In genomic region chr3:30722036-30722435, GRCm38 (mm10) we compare ENCODE assay signal across 26 mouse cellular contexts. TPM values are rescaled to one million over a fixed set of nuclear protein-coding genes. Genes with fewer than 3 reads are reported as not detected.
DNase-seq lines count a peak whose midpoint lies in the region; ATAC-seq and TF ChIP-seq lines count a peak whose summit lies in the region.
"Had no signal": no experiment of that assay in that cellular context is flagged by ENCODE, and none has a peak within 500 bp of the region (broad histone marks: within the 10 kb centered on the region; RNA-seq: fewer than 3 reads in every experiment).

No protein-coding gene starts in this region.

- H3K36me3 ChIP-seq in E14TG2a.4 (ENCODE audit: insufficient read depth, low read length): no peaks in the 10 kb centered on the region
- no peaks in the 10 kb centered on the region for H3K36me3 ChIP-seq in ES-Bruce4 (ENCODE audit: control insufficient read depth, insufficient read depth, low read length, poor library complexity, severe bottlenecking)
- H3K36me3 ChIP-seq in ES-E14 (ENCODE audit: control insufficient read depth, insufficient read depth, low read length, poor library complexity, severe bottlenecking): no peaks in the 10 kb centered on the region
- no peaks in the 10 kb centered on the region for H3K36me3 ChIP-seq in midbrain, embryonic 10.5 days
- no peaks in the 10 kb centered on the region for H3K36me3 ChIP-seq in intestine, embryonic 15.5 days
- H3K36me3 ChIP-seq: embryonic facial prominence, embryonic 10.5 days; embryonic facial prominence, embryonic 12.5 days; forebrain, embryonic 15.5 days had no signal

- TF ChIP-seq CTCF in E14TG2a.4 (conservative IDR thresholded peaks at IDR 0.05; ENCODE audit: low read length) (no peak), ES-Bruce4 (IDR thresholded peaks at IDR 0.05; ENCODE audit: low read depth, low read length) (no peak)

- WGBS in midbrain, embryonic 10.5 days: 77% methylated on average over 4 of the region's 4 CpGs
- WGBS in intestine, embryonic 15.5 days: 86% methylated on average over 4 of the region's 4 CpGs

- peaks cover 37% of the 10 kb centered on the region for H3K4me1 ChIP-seq in E14TG2a.4 (replicated peaks; ENCODE audit: low read depth, low read length)
- peaks cover 7% of the 10 kb centered on the region for H3K4me1 ChIP-seq in ES-Bruce4 (ENCODE audit: control insufficient read depth, insufficient read depth, low read length)
- H3K4me1 ChIP-seq in ES-E14 (ENCODE audit: control insufficient read depth in 2 of 2, insufficient read depth in 2 of 2, low read length in 2 of 2, poor library complexity in 1 of 2): peaks cover 12 to 13% of the 10 kb centered on the region in 2 experiments
- no peaks in the 10 kb centered on the region for H3K4me1 ChIP-seq in midbrain, embryonic 10.5 days
- no peaks in the 10 kb centered on the region for H3K4me1 ChIP-seq in intestine, embryonic 15.5 days (replicated peaks)
- H3K4me1 ChIP-seq: embryonic facial prominence, embryonic 10.5 days; embryonic facial prominence, embryonic 12.5 days; forebrain, embryonic 13.5 days; forebrain, embryonic 15.5 days had no signal

- in situ Hi-C loops in ES-E14 (cut with MboI; ENCODE audit: low sequenced_read_pairs in 2 of 2, unreplicated experiment in 2 of 2): loop anchor here in 1 of 2 experiments (10.0 kb wide), 1 partner anchor 127 kb away; the partner anchor contains the start of gene Actrt3

- H3K9ac ChIP-seq in ES-Bruce4 (ENCODE audit: low read depth, poor library complexity, severe bottlenecking): no peak overlapping the region
- no peak overlapping the region for H3K9ac ChIP-seq in ES-E14 (ENCODE audit: insufficient read depth, low read depth, low read length, poor library complexity, severe bottlenecking)
- no peak overlapping the region for H3K9ac ChIP-seq in intestine, embryonic 15.5 days
- H3K9ac ChIP-seq: embryonic facial prominence, embryonic 12.5 days; forebrain, embryonic 13.5 days; forebrain, embryonic 15.5 days; forebrain, postnatal 0 days had no signal

- peak; percentile 70 for TF ChIP-seq POLR2A in ES-Bruce4 (IDR thresholded peaks at IDR 0.05; ENCODE audit: insufficient read depth, low read length)

- ATAC-seq in intestine, embryonic 15.5 days: no peak
- ATAC-seq: forebrain, embryonic 13.5 days; forebrain, embryonic 15.5 days; forebrain, postnatal 0 days had no signal

- no peaks in the 10 kb centered on the region for H3K27me3 ChIP-seq in E14TG2a.4 (ENCODE audit: insufficient read depth, low read length)
- no peaks in the 10 kb centered on the region for H3K27me3 ChIP-seq in ES-Bruce4 (ENCODE audit: control insufficient read depth, insufficient read depth, low read length, poor library complexity, severe bottlenecking)
- no peaks in the 10 kb centered on the region for H3K27me3 ChIP-seq in midbrain, embryonic 10.5 days (ENCODE audit: low read depth, poor library complexity, severe bottlenecking)
- no peaks in the 10 kb centered on the region for H3K27me3 ChIP-seq in intestine, embryonic 15.5 days (replicated peaks)
- H3K27me3 ChIP-seq: embryonic facial prominence, embryonic 12.5 days; forebrain, embryonic 13.5 days; forebrain, embryonic 15.5 days had no signal

- H3K4me2 ChIP-seq in intestine, embryonic 15.5 days (replicated peaks): no peak overlapping the region
- H3K4me2 ChIP-seq: embryonic facial prominence, embryonic 12.5 days; forebrain, embryonic 13.5 days; forebrain, embryonic 15.5 days had no signal

- DNase-seq in ES-E14 (ENCODE audit: low read depth, low spot score): peak; percentile 36
- peak; percentile 83 for DNase-seq in ZHBTc4 (ENCODE audit: low read depth, low spot score)
- DNase-seq in midbrain, embryonic 10.5 days (ENCODE audit: low spot score): no peak
- no peak for DNase-seq in kidney, adult 9 months
- DNase-seq: adrenal gland, adult 2 months; adrenal gland, postnatal 10 days; adrenal gland, postnatal 25 days; cerebellum, adult 11-12 months; cerebellum, adult 2 months; cerebellum, adult 9-10 months; cerebellum, postnatal 10 days; cerebellum, postnatal 25 days; forebrain, postnatal 0 days had no signal

- TF ChIP-seq EP300 in ES-Bruce4 (IDR thresholded peaks at IDR 0.05; ENCODE audit: insufficient read depth, low read depth, low read length): peak; percentile 86

- no peaks in the 10 kb centered on the region for H3K9me3 ChIP-seq in E14TG2a.4 (ENCODE audit: low read length)
- H3K9me3 ChIP-seq in ES-Bruce4 (replicated peaks; ENCODE audit: control insufficient read depth, insufficient read depth, low read length, poor library complexity, severe bottlenecking): no peaks in the 10 kb centered on the region
- no peaks in the 10 kb centered on the region for H3K9me3 ChIP-seq in ES-E14 (ENCODE audit: control insufficient read depth, insufficient read depth, low read depth, low read length)
- no peaks in the 10 kb centered on the region for H3K9me3 ChIP-seq in midbrain, embryonic 10.5 days (replicated peaks)
- no peaks in the 10 kb centered on the region for H3K9me3 ChIP-seq in intestine, embryonic 15.5 days
- H3K9me3 ChIP-seq: embryonic facial prominence, embryonic 10.5 days; embryonic facial prominence, embryonic 12.5 days; forebrain, embryonic 13.5 days; forebrain, embryonic 15.5 days had no signal

- H3K4me3 ChIP-seq in E14TG2a.4 (replicated peaks; ENCODE audit: low read length) (peak overlapping the region; percentile 37; the same call in 1 of the 2 replicates), ES-Bruce4 (ENCODE audit: low read depth, low read length) (peak overlapping the region; percentile 22; the same call in 1 of the 2 replicates), ES-E14 (ENCODE audit: insufficient read depth in 1 of 2, low read depth in 1 of 2, low read length in 2 of 2, poor library complexity in 1 of 2, severe bottlenecking in 1 of 2) (peak overlapping the region in 1 of 2 experiments; percentile 28; a peak in 1 of 4 replicates)
- H3K4me3 ChIP-seq in midbrain, embryonic 10.5 days: no peak overlapping the region
- H3K4me3 ChIP-seq in intestine, embryonic 15.5 days (replicated peaks): no peak overlapping the region
- H3K4me3 ChIP-seq: embryonic facial prominence, embryonic 10.5 days; embryonic facial prominence, embryonic 12.5 days; forebrain, embryonic 13.5 days; forebrain, embryonic 15.5 days had no signal

- H3K27ac ChIP-seq in ES-Bruce4 (ENCODE audit: insufficient read depth, low read length) (no peak overlapping the region), ES-E14 (ENCODE audit: insufficient read depth, low read depth, low read length, poor library complexity, severe bottlenecking) (no peak overlapping the region)
- H3K27ac ChIP-seq in midbrain, embryonic 10.5 days (replicated peaks): no peak overlapping the region
- H3K27ac ChIP-seq in intestine, embryonic 15.5 days: no peak overlapping the region
- H3K27ac ChIP-seq: embryonic facial prominence, embryonic 10.5 days; embryonic facial prominence, embryonic 12.5 days; forebrain, embryonic 13.5 days; forebrain, embryonic 15.5 days had no signal

TF ChIP-seq in ES-E14, 5 proteins besides CTCF, POLR2A, EP300 and RAD21:
- TF ChIP-seq MAFK (IDR thresholded peaks at IDR 0.05; ENCODE audit: insufficient read depth, low read depth, low read length) (no peak), CHD2 (IDR thresholded peaks at IDR 0.05; ENCODE audit: low read depth, low read length) (no peak), ZNF384 (IDR thresholded peaks at IDR 0.05; ENCODE audit: low read depth, low read length) (no peak), HCFC1 (IDR thresholded peaks at IDR 0.05; ENCODE audit: borderline replicate concordance, insufficient read depth, low read length) (no peak), ZC3H11A (IDR thresholded peaks at IDR 0.05; ENCODE audit: borderline replicate concordance, low read depth, low read length) (no peak)

RNA-seq across cellular contexts. Expression of gene Lrrc31, which starts 22.4 kb away (rescaled TPM):
- polyA plus RNA-seq in ES-Bruce4 (2011; ENCODE audit: insufficient read depth, insufficient read length, low read depth, missing spikeins): 16.8 and 19.9 TPM in 2 replicates
- total RNA-seq in ES-E14 (2012; rRNA removed): 4.3 and 11.4 TPM in 2 replicates
- not detected in 2 replicates for polyA plus RNA-seq in midbrain, embryonic 10.5 days (2016; fragmentation: Nextera tagmentation; extraction: Ambion mirVana)
- polyA plus RNA-seq in intestine, embryonic 15.5 days (2015; fragmentation: Nextera tagmentation; extraction: Ambion mirVana): 1.3 and 1.9 TPM in 2 replicates
- total RNA-seq: adrenal gland, adult 2 months; adrenal gland, postnatal 10 days; adrenal gland, postnatal 25 days; forebrain, postnatal 0 days; MEL had no signal
- polyA plus RNA-seq: adrenal gland, adult 2 months; brain, embryonic 14.5 days; C2C12; cerebellum, adult 2 months; cortical plate, adult 2 months; embryonic facial prominence, embryonic 10.5 days; embryonic facial prominence, embryonic 12.5 days; forebrain, embryonic 11.5 days; forebrain, embryonic 13.5 days; forebrain, embryonic 15.5 days; forebrain, postnatal 0 days had no signal

RNA-seq across cellular contexts. Expression of gene Samd7, which starts 24.1 kb away (rescaled TPM):
- polyA plus RNA-seq in ES-Bruce4 (2011; ENCODE audit: insufficient read depth, insufficient read length, low read depth, missing spikeins): not detected in 2 replicates
- 0.21 and 0.49 TPM in 2 replicates for total RNA-seq in ES-E14 (2012; rRNA removed)
- not detected in 2 replicates for polyA plus RNA-seq in midbrain, embryonic 10.5 days (2016; fragmentation: Nextera tagmentation; extraction: Ambion mirVana)
- polyA plus RNA-seq in intestine, embryonic 15.5 days (2015; fragmentation: Nextera tagmentation; extraction: Ambion mirVana): not detected in 2 replicates
- total RNA-seq: adrenal gland, adult 2 months; adrenal gland, postnatal 25 days; MEL had no signal
- polyA plus RNA-seq: C2C12; embryonic facial prominence, embryonic 10.5 days; embryonic facial prominence, embryonic 12.5 days; embryonic facial prominence, embryonic 14.5 days; forebrain, embryonic 11.5 days; forebrain, embryonic 13.5 days; forebrain, embryonic 15.5 days had no signal

Comparison
In these comparisons a context has a peak if more than half of its experiments do, and no peak if none do; other contexts are left out.
1. H3K4me3 ChIP-seq: peak in E14TG2a.4 (single experiment) and ES-Bruce4 (single experiment); none in midbrain, embryonic 10.5 days (single experiment) and intestine, embryonic 15.5 days (single experiment).
2. DNase-seq: peak in ES-E14 (single experiment) and ZHBTc4 (single experiment); none in midbrain, embryonic 10.5 days (single experiment) and kidney, adult 9 months (single experiment).